Mouse (Mus musculus) hindbrain, embryonic 11.5 days (tissue): ENCODE measurements around the gene Rnf31. TPM values are rescaled to one million over a fixed set of nuclear protein-coding genes. Genes with fewer than 3 reads are reported as not detected.

Experiments used
- ATAC-seq: fragments of 200-750 bp; cut with Nextera tagmentation; 2 replicates; pipeline ENCODE4 v1.8.0; 2017; ENCODE audit warnings: mild to moderate bottlenecking, moderate TSS enrichment, moderate library complexity; ENCODE audit not compliant: low FRiP score
- DNase-seq: peaks from one replicate; pipeline ENCODE4 v3.0.0-alpha.2; 2015; ENCODE audit warnings: low spot score
- H3K27ac ChIP-seq: fragments of 300-500 bp; sonication (generic); 2 replicates; pipeline ENCODE4 v1.5.1; 2014; ENCODE audit warnings: mild to moderate bottlenecking, low read depth, low read length
- H3K27me3 ChIP-seq: fragments of 300-500 bp; sonication (generic); 2 replicates; pipeline ENCODE4 v1.6.1; 2014; ENCODE audit warnings: mild to moderate bottlenecking, low read length, moderate library complexity, mixed read lengths; ENCODE audit not compliant: control insufficient read depth, insufficient read depth
- H3K36me3 ChIP-seq: fragments of 300-500 bp; sonication (generic); 2 replicates; pipeline ENCODE4 v1.6.1; 2014; ENCODE audit warnings: mild to moderate bottlenecking, low read length, moderate library complexity, mixed read lengths; ENCODE audit not compliant: control insufficient read depth, insufficient read depth
- H3K4me1 ChIP-seq: fragments of 300-500 bp; sonication (generic); replicated peaks from 2 replicates; pipeline ENCODE4 v1.6.1; 2014; ENCODE audit warnings: low read length, mixed read lengths; ENCODE audit not compliant: control insufficient read depth, insufficient read depth
- H3K4me2 ChIP-seq: fragments of 300-500 bp; sonication (generic); replicated peaks from 2 replicates; pipeline ENCODE4 v1.6.1; 2014; ENCODE audit warnings: mild to moderate bottlenecking, low read depth, low read length
- H3K4me3 ChIP-seq: fragments of 300-500 bp; sonication (generic); 2 replicates; pipeline ENCODE4 v1.5.1; 2014; ENCODE audit warnings: low read depth, low read length
- H3K9ac ChIP-seq: fragments of 300-500 bp; sonication (generic); 2 replicates; pipeline ENCODE4 v1.6.1; 2014; ENCODE audit warnings: low read depth, low read length
- H3K9me3 ChIP-seq: fragments of 300-500 bp; sonication (generic); 2 replicates; pipeline ENCODE4 v1.6.1; 2016; ENCODE audit warnings: low read length; ENCODE audit not compliant: control insufficient read depth
- WGBS: fragments of 180-500 bp; shearing (Covaris S2); extraction: QIAGEN DNeasy Blood & Tissue Kit; methylation state at CpG from one replicate; pipeline ENCODE4 v1.1.7; 2014; 5-methylcytosine and 5-hydroxymethylcytosine counted together
- polyA plus RNA-seq: library from polyadenylated mRNA; unstranded; fragments of >200 nt; fragmentation: Nextera tagmentation; extraction: Ambion mirVana; gene quantifications from 2 replicates; pipeline ENCODE4 v1.2.1, GENCODE M21; 2014

Rnf31 gene
- polyA plus RNA-seq, 1 experiment from 2014 or later, result 12.1 TPM

DNA sequence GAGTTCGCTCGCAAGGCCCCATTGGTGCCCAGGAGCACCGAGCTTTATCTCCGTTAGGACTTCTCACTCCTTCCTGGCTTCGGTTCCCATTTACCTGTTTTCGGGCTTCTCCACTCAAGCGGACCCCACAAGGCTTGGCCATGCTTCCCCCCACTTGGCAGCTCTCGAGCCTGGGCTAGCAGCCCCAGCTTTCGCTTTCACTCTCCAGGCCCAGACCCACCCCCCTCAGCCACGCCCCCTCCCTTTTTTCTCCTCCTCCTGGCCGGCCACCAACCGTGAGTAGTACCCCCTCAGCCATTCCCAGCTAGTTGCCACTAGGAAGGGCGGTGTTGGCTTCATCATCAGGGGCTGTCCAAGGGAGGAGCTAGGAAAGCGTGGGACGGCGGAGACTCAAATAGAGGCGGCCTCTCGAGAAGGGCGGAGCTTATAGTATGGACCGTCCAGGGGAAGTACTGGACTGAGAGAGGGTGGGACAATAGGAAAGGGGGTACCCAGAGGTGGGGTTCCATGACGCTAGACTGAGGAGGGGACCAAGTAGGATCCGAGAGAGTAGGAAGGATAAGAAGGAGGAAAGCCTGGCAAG lies 669 bp upstream of the Rnf31 start, which contains the start of gene Psme2:
TSS of gene Psme2 (minus strand) at position 366 of the 583 bp plus-strand sequence.
- H3K4me1 ChIP-seq, result peaks cover 7% of the 10 kb centered on the region; the same call in 1 of the 2 replicates
- peak within 1 kb of the TSS; percentile 94 for H3K4me2 ChIP-seq
- WGBS, result 2% methylated on average over 22 of the region's 22 CpGs
- 0 out of 2 replicates have a peak, but pooled peaks cover 2% of the 10 kb centered on the region for H3K36me3 ChIP-seq
- ATAC-seq (peak; percentile 97), DNase-seq (peak; percentile 90)
- no peaks in the 10 kb centered on the region for H3K9me3 ChIP-seq
- peak within 1 kb of the TSS; percentile 68 for H3K27ac ChIP-seq
- H3K9ac ChIP-seq, result peak within 1 kb of the TSS; percentile 78
- no peaks in the 10 kb centered on the region for H3K27me3 ChIP-seq
- peak within 1 kb of the TSS; percentile 82 for H3K4me3 ChIP-seq

DNA sequence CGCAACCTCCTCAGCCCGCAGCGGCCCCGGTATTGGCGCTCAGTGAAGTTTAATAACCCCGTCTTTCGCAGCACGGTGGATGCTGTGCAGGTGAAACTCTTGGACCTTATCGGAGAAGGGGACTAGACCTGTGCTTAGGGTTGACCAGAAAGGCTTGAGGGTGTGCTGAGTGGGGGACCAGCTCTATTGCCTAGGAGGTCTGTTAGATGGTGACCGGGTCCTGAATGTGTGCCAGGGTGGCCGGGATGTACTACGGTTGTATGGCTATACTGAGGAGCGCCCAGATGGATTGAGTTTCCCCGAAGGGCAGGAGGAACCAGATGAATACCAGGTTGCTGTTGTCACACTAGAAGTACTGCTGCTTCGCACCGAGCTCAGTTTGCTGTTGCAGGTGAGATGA lies 718 bp downstream of the Rnf31 start:
- Histone ChIP-seq H3K4me3 (peak overlapping the region; percentile 82), H3K27me3 (no peaks in the 10 kb centered on the region), H3K9ac (peak overlapping the region; percentile 78), H3K4me2 (peak overlapping the region; percentile 94), H3K36me3 (0 out of 2 replicates have a peak, but pooled peaks cover 2% of the 10 kb centered on the region), H3K4me1 (peaks cover 7% of the 10 kb centered on the region; the same call in 1 of the 2 replicates), H3K27ac (peak overlapping the region; percentile 68), H3K9me3 (no peaks in the 10 kb centered on the region)
- DNase-seq (no peak), ATAC-seq (no peak)
- 7% methylated on average over 16 of the region's 16 CpGs for WGBS

DNA sequence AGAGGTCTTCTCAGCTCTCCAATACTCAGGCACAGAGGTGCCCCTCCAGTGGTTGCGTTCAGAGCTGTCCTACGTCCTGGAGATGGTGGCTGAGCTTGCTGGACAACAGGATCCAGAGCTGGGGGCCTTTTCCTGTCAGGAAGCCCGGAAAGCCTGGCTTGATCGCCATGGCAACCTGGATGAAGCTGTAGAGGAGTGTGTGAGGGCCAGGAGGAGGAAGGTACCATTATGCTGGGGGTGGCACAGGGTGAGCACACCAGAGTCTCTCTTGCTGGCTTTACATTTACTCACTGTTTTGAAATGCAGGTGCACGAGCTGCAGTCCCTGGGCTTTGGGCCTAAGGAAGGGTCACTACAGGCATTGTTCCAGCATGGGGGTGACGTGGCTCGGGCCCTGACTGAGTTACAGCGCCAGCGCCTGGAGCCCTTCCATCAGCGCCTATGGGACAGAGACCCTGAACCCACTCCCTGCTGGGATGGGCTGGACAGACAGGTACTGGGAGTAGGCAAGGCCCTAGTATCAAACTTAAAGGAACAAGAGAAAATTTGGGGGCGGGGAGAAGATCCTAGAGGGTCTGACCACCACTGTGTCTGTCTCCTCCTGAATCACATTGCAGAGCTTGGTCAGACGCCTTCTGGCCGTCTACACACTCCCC lies 4.7 kb downstream of the Rnf31 start:
- 75% methylated on average over 13 of the region's 13 CpGs for WGBS
- H3K36me3 ChIP-seq, result 0 out of 2 replicates have a peak, but pooled peaks cover 4% of the 10 kb centered on the region
- DNase-seq, result no peak
- no peak overlapping the region for H3K27ac ChIP-seq
- no peak overlapping the region for H3K4me3 ChIP-seq
- no peak overlapping the region for H3K9ac ChIP-seq
- no peaks in the 10 kb centered on the region for H3K9me3 ChIP-seq
- no peaks in the 10 kb centered on the region for H3K27me3 ChIP-seq
- no peak for ATAC-seq
- H3K4me2 ChIP-seq, result no peak overlapping the region
- peaks cover 3% of the 10 kb centered on the region; the same call in 1 of the 2 replicates for H3K4me1 ChIP-seq

DNA sequence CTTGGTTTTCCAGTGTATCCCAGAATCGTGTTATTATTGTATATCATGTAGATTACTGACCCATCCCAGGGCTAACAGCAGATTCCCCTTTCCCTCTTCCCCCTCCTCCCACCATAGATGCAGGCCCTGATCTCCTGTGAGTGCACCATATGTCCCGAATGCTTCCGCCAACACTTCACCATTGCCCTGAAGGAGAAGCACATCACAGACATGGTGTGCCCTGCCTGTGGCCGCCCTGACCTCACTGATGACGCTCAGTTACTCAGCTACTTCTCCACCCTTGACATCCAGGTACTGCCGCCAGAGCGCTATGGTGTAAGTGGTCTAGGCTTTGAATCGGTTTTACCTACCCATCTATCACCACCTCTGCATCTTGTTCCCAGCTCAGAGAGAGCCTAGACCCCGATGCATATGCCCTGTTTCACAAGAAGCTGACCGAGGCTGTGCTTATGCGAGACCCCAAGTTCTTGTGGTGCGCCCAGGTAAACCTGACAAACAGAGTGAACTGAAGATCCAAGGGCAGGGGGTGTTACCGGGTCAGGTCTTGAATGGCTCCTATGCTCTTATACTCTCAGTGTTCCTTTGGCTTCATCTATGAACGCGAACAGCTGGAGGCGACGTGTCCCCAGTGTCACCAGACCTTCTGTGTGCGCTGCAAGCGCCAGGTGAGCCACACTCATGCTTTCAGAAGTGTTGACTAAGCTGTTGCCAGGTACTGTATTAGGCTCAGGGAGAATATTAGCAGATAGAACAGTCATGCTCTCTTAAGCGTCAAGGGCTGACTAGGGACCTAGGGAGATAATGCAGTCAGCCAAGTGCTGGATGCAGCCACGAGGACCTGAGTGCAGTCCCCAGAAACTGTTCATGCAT lies 7.2 kb downstream of the Rnf31 start:
- no peak for ATAC-seq
- H3K9ac ChIP-seq, result no peak overlapping the region
- H3K4me2 ChIP-seq, result no peak overlapping the region
- H3K27me3 ChIP-seq, result no peaks in the 10 kb centered on the region
- WGBS, result 95% methylated on average over 21 of the region's 21 CpGs
- no peak for DNase-seq
- no peak overlapping the region for H3K27ac ChIP-seq
- no peaks in the 10 kb centered on the region for H3K4me1 ChIP-seq
- H3K36me3 ChIP-seq, result 0 out of 2 replicates have a peak, but pooled peaks cover 4% of the 10 kb centered on the region
- H3K4me3 ChIP-seq, result no peak overlapping the region
- no peaks in the 10 kb centered on the region for H3K9me3 ChIP-seq

DNA sequence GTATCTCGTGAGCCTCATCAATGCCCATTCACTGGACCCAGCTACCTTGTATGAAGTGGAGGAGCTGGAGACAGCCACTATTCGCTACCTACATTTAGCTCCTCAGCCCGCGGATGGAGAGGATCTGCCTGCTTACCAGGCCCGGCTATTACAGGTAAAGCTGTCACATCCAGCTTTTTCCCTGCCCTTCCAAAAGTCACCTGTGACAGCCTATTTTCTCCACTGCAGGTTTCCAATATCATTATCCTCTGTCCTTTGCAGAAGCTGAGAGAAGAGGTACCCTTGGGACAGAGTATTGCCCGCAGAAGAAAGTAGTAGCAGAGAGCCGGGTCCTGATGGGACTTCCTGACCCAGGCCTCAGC lies 11.7 kb downstream of the Rnf31 start, which contains the start of gene Irf9:
TSS of gene Irf9 (plus strand) at position 301 of the 362 bp plus-strand sequence.
- no peak for DNase-seq
- Histone ChIP-seq H3K36me3 (0 out of 2 replicates have a peak, but pooled peaks cover 5% of the 10 kb centered on the region), H3K4me3 (no peak within 1 kb of the TSS)

DNA sequence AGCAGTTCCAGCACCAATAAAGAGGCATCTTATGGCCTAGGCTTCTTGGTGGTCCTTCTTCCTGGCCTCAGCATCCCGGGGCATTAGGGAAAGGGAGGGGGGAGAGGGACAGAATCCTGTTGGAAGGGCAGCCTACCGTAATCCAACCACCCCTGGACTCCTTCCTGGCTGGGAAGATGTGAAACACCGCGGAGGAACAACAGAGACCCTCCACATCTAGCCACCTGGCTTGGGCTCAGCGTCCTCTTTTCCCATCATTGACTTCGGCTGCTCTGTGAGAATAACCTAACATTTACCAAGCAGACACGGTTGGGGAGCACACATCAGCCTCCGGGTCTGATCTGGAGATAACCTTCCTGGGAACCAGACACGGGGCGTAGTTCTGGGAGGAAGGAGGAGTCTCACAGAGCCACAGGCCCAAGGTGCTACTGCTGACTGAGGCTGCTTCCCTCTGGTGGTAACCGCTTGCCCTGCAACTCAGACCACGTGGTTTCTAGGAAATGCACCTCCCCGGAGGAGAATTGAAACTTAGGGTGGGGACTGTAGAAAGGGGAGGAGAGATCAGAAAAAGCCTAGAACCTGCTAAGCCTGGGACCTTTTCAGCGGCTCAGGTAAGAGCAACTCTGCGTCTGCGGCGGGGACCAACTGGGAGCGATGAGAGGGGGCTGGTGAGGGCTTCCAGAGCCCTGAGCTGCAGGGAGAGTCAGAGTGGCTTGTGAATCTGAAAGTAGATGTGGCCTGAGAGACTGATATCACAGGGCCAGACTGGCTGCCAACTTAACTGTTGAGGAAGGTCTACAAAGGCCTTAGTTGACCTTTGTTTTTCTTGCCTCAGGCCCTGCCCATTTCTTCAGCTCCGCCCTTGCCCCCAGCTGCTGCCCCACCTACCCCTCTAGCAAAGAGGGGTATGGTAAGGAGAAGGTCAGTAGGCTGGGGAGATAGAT lies 12.4 kb downstream of the Rnf31 start:
- no peak overlapping the region for H3K27ac ChIP-seq
- ATAC-seq (peak; percentile 82), DNase-seq (peak; percentile 77)
- H3K9ac ChIP-seq, result peak overlapping the region; percentile 31; the same call in 1 of the 2 replicates
- no peaks in the 10 kb centered on the region for H3K4me1 ChIP-seq
- 19% methylated on average over 19 of the region's 19 CpGs for WGBS
- no peak overlapping the region for H3K4me3 ChIP-seq
- no peak overlapping the region; the same call in 1 of the 2 replicates for H3K4me2 ChIP-seq
- no peaks in the 10 kb centered on the region for H3K27me3 ChIP-seq
- H3K9me3 ChIP-seq, result no peaks in the 10 kb centered on the region
- H3K36me3 ChIP-seq, result 0 out of 2 replicates have a peak, but pooled peaks cover 5% of the 10 kb centered on the region

More for the DNA sequence above, 11.7 kb downstream of the Rnf31 start, which contains the start of gene Irf9:
- Histone ChIP-seq H3K9ac (peak within 1 kb of the TSS; percentile 31; the same call in 1 of the 2 replicates), H3K4me1 (no peaks in the 10 kb centered on the region), H3K27me3 (no peaks in the 10 kb centered on the region), H3K4me2 (no peak within 1 kb of the TSS; the same call in 1 of the 2 replicates), H3K27ac (no peak within 1 kb of the TSS), H3K9me3 (no peaks in the 10 kb centered on the region)
- no peak for ATAC-seq
- WGBS, result 82% methylated on average over 7 of the region's 7 CpGs

DNA sequence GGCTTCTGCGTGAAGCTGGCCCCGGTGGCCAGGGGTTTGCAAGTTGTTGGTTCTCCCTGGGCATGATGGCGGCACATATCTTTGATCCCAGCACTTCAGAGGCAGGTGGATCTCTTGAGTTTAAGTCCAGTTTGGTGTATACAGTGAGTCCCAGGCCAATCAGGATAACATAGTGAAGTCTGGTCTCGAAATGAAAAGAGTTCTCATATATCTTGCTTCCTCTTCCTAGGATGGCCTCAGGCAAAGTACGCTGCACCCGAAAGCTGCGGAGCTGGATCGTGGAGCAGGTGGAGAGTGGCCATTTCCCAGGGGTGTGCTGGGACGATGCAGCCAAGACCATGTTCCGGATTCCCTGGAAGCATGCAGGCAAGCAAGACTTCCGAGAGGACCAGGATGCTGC lies 13.3 kb downstream of the Rnf31 start:
- Histone ChIP-seq H3K4me3 (no peak overlapping the region), H3K4me2 (no peak overlapping the region), H3K9me3 (no peaks in the 10 kb centered on the region), H3K4me1 (no peaks in the 10 kb centered on the region), H3K27ac (no peak overlapping the region), H3K36me3 (0 out of 2 replicates have a peak, but pooled peaks cover 3% of the 10 kb centered on the region), H3K27me3 (no peaks in the 10 kb centered on the region), H3K9ac (no peak overlapping the region)
- DNase-seq, result no peak
- 97% methylated on average over 11 of the region's 11 CpGs for WGBS
- ATAC-seq, result no peak
